Mouse (Mus musculus) spleen, adult 18-20 months (tissue): ENCODE data around the gene Scgb2b2.

ENCODE experiments used
- DNase-seq, 2 experiments: peaks; one replicate each; pipeline ENCODE4 v3.0.0; 2022; ENCODE audit warnings: mixed read lengths in 2 of 2

Gene Scgb2b2

GRCm38 (mm10) chr7:31290208-31290607, at the start of gene Scgb2b2:
Gene Scgb2b2, plus strand, starts transcription at chr7:31290508.
- no peak for DNase-seq

- no peak for DNase-seq
These were observed 1.4 kb downstream of the Scgb2b2 start, which contains the start of gene Scgb1b2 for GRCm38 (mm10) chr7:31291721-31292120. Gene Scgb1b2, minus strand, starts transcription at chr7:31291821.
